Mouse (Mus musculus) C2C12 (cell line): ENCODE data around the gene Slc39a9. TPM values are rescaled to one million over a fixed set of nuclear protein-coding genes. Genes with fewer than 3 reads are reported as not detected.

Experiments used
- H3K27me3 ChIP-seq: one replicate; pipeline ENCODE4 v1.6.1; 2011; ENCODE audit not compliant: control insufficient read depth, insufficient read depth, insufficient read length
- H3K36me3 ChIP-seq: one replicate; pipeline ENCODE4 v1.6.1; 2011; ENCODE audit not compliant: control insufficient read depth, insufficient read depth
- H3K4me3 ChIP-seq: one replicate; pipeline ENCODE4 v1.5.1; 2011; ENCODE audit warnings: mild to moderate bottlenecking, control low read depth; ENCODE audit not compliant: poor library complexity, insufficient read depth, severe bottlenecking
- H3K79me2 ChIP-seq: one replicate; pipeline ENCODE4 v1.6.1; 2011; ENCODE audit not compliant: control insufficient read depth, insufficient read depth
- H3K79me3 ChIP-seq: one replicate; pipeline ENCODE4 v1.6.1; 2011; ENCODE audit warnings: low read depth, control low read depth
- H3ac ChIP-seq: one replicate; pipeline ENCODE3; 2011; ENCODE audit warnings: low read depth; ENCODE audit not compliant: control insufficient read depth, insufficient read length
- CEBPB ChIP-seq: IDR thresholded peaks from one replicate; pipeline ENCODE4 v1.6.1; 2011; ENCODE audit warnings: low read depth, mild to moderate bottlenecking, control low read depth, moderate library complexity
- CTCF ChIP-seq: IDR thresholded peaks from one replicate; pipeline ENCODE4 v1.5.1; 2011; ENCODE audit not compliant: control insufficient read depth, insufficient read depth, insufficient read length
- FOSL1 ChIP-seq: IDR thresholded peaks from one replicate; pipeline ENCODE4 v1.8.0; 2011; ENCODE audit warnings: mild to moderate bottlenecking, low read length; ENCODE audit not compliant: poor library complexity, insufficient read depth, severe bottlenecking
- MAX ChIP-seq: IDR thresholded peaks from one replicate; pipeline ENCODE4 v1.6.1; 2011; ENCODE audit warnings: mild to moderate bottlenecking, control low read depth
- MYOD1 ChIP-seq: IDR thresholded peaks from one replicate; pipeline ENCODE4 v1.6.1; 2011; ENCODE audit warnings: low read depth; ENCODE audit not compliant: control insufficient read depth, insufficient read length
- MYOG ChIP-seq: IDR thresholded peaks from one replicate; pipeline ENCODE4 v1.6.1; 2011; ENCODE audit not compliant: control insufficient read depth, insufficient read length; ENCODE audit errors: extremely low read depth
- USF1 ChIP-seq: IDR thresholded peaks from one replicate; pipeline ENCODE4 v1.6.1; 2011; ENCODE audit warnings: low read depth, mild to moderate bottlenecking, control low read depth, moderate library complexity
- polyA plus RNA-seq: library from polyadenylated mRNA; unstranded; fragments of >200 nt; fragmentation: generic; extraction: Trizol; gene quantifications from one replicate; pipeline ENCODE4 v1.2.1, GENCODE M21; 2012; ENCODE audit warnings: missing spikeins

The Slc39a9 gene
- polyA plus RNA-seq, 1 experiment, result 12.8 TPM

- TF ChIP-seq MYOD1 (no peak), CEBPB (no peak), MYOG (no peak), CTCF (peak; percentile 13), USF1 (no peak), MAX (no peak)
- no peak overlapping the region for H3K4me3 ChIP-seq
- H3K79me3 ChIP-seq, result no peaks in the 10 kb centered on the region
- H3K27me3 ChIP-seq, result no peaks in the 10 kb centered on the region
- H3K79me2 ChIP-seq, result no peaks in the 10 kb centered on the region
- peaks cover 19% of the 10 kb centered on the region for H3K36me3 ChIP-seq
- no peak overlapping the region for H3ac ChIP-seq
Measured at GRCm38 (mm10) chr12:80681340-80681739, 37.7 kb downstream of the Slc39a9 start.

DNA sequence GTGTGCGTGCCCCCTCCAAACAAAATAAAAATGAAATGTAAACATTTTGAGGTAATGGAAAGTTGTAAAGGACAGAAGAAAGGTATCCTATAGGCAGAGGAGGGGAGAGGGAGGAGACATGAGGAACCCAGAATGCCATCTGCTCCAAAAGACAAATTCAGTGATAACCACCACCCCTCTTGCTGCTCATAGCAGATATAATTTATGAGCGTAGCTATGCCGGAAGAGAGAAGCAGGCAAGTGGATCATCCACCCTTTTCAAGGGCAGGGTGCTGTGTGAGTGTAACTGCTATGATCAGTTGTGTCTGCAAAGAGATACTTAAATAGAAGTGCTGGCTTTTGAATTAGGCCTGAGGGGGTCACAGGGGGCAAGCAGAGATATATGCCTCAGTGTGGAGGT lies 39.9 kb downstream of the Slc39a9 start:
- Histone ChIP-seq H3K36me3 (peaks cover 12% of the 10 kb centered on the region), H3K79me2 (no peaks in the 10 kb centered on the region), H3ac (no peak overlapping the region), H3K27me3 (peaks cover 5% of the 10 kb centered on the region), H3K4me3 (no peak overlapping the region), H3K79me3 (no peaks in the 10 kb centered on the region)
- TF ChIP-seq CTCF (no peak), CEBPB (no peak), MYOD1 (no peak), FOSL1 (no peak), USF1 (no peak), MYOG (no peak), MAX (no peak)

- peaks cover 9% of the 10 kb centered on the region for H3K36me3 ChIP-seq
- H3K27me3 ChIP-seq, result peaks cover 5% of the 10 kb centered on the region
- H3ac ChIP-seq, result no peak overlapping the region
- TF ChIP-seq CTCF (no peak), MYOG (no peak), MYOD1 (no peak), FOSL1 (no peak), USF1 (no peak), MAX (no peak), CEBPB (no peak)
- H3K79me3 ChIP-seq, result no peaks in the 10 kb centered on the region
- no peaks in the 10 kb centered on the region for H3K79me2 ChIP-seq
- H3K4me3 ChIP-seq, result no peak overlapping the region
Measured at GRCm38 (mm10) chr12:80684316-80684715, 40.6 kb downstream of the Slc39a9 start.

GRCm38 (mm10) chr12:80687788-80688211 lies 44.1 kb downstream of the Slc39a9 start:
- H3K36me3 ChIP-seq, result no peaks in the 10 kb centered on the region
- no peak overlapping the region for H3K4me3 ChIP-seq
- H3K79me3 ChIP-seq, result no peaks in the 10 kb centered on the region
- peaks cover 17% of the 10 kb centered on the region for H3K27me3 ChIP-seq
- H3ac ChIP-seq, result no peak overlapping the region
- TF ChIP-seq CTCF, result no peak
- no peak for TF ChIP-seq MAX
- no peak for TF ChIP-seq USF1
- TF ChIP-seq MYOG, result no peak
- TF ChIP-seq MYOD1, result no peak
- no peak for TF ChIP-seq FOSL1
- no peak for TF ChIP-seq CEBPB
- H3K79me2 ChIP-seq, result no peaks in the 10 kb centered on the region

- Histone ChIP-seq H3ac (no peak overlapping the region), H3K36me3 (no peaks in the 10 kb centered on the region), H3K27me3 (peaks cover 36% of the 10 kb centered on the region), H3K4me3 (no peak overlapping the region), H3K79me2 (no peaks in the 10 kb centered on the region), H3K79me3 (no peaks in the 10 kb centered on the region)
- TF ChIP-seq CTCF (no peak), CEBPB (no peak), FOSL1 (no peak), MAX (no peak), USF1 (no peak), MYOG (no peak), MYOD1 (no peak)
Measured at GRCm38 (mm10) chr12:80689696-80690095, 46.0 kb downstream of the Slc39a9 start.

GRCm38 (mm10) chr12:80691671-80692091 lies 48.0 kb downstream of the Slc39a9 start:
- no peaks in the 10 kb centered on the region for H3K79me2 ChIP-seq
- H3ac ChIP-seq, result no peak overlapping the region
- TF ChIP-seq FOSL1 (no peak), CTCF (no peak), MAX (no peak), MYOD1 (no peak), CEBPB (no peak)
- peaks cover 45% of the 10 kb centered on the region for H3K27me3 ChIP-seq
- H3K36me3 ChIP-seq, result no peaks in the 10 kb centered on the region
- no peak overlapping the region for H3K4me3 ChIP-seq
- H3K79me3 ChIP-seq, result no peaks in the 10 kb centered on the region
